Mouse (Mus musculus) cerebellum, postnatal 36 days (tissue): ENCODE measurements around the gene Pon3.

Source experiments
- DNase-seq, 2 experiments: peaks; one replicate each; pipeline ENCODE4 v3.0.0; 2021 to 2022; ENCODE audit warnings: mixed read lengths in 2 of 2

Gene Pon3

DNA sequence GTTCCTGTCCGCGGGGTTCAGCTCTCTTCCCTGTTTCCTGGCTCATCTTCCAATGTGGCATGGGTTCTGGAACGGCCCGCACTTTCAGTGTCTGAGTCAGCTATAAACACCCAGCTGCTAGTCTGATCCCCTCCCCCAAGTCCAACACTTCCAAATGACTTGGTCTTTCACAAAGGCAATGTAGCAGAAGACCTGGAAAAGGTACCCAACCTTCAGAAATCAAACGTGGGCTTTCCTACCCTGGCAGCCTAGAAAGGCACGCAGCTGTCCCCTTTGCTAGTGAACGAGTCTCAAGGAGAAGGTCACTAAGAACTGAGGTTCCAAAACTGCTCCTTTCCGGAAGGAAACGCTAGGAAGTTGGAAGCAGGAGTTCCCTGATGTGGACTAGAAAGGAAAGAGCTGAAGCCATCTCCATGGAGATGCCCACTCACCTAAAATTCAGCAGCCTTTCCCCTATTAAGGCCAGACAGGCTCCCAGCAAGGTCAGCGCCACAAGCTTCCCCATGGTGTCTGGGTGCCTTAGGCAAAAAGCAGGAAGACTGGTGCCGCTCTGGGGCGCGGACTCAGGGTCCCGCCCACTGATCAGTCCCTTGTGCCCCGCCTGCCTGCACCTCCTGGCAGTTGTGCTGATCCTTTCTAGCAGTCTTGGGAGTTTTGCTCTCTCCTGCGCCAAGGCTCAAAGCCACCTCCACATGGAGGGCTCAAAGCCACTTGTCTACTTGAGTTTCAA, at the start of gene Pon3:
TSS of gene Pon3 (minus strand) at position 565 of the 730 bp plus-strand sequence.
- DNase-seq, result no peak

- no peak for DNase-seq
Observed at GRCm38 (mm10) chr6:5304956-5305355, 48.9 kb upstream of the Pon3 start.

GRCm38 (mm10) chr6:5300629-5301028, 44.5 kb upstream of the Pon3 start:
- DNase-seq, result no peak

DNA sequence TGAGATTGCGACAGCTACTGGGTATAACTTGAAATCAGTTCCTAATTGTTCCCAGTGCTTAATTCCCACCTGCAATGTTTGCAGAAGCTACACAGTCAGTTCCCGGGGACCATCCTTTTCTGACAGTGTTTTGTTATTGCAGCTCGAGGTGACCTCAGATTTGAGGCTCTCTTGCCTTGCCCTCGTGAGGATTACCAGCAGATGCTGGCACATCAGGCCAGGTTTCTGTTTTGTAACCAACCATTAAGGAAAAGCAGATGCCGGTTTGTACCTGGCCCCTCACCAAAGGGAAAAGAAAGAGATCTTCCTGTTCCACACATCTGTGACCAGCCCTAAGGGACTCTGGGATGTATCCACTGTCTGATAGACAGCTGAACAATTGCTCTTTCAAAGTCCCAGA, 43.5 kb upstream of the Pon3 start:
- no peak for DNase-seq

- DNase-seq, result peak; percentile 29 to 37
Observed at GRCm38 (mm10) chr6:5298092-5298554, 42.0 kb upstream of the Pon3 start, which contains the start of gene Pon2. Gene Pon2 (minus strand): TSS chr6:5298455.

GRCm38 (mm10) chr6:5297321-5298091, 41.4 kb upstream of the Pon3 start:
- no peak for DNase-seq

GRCm38 (mm10) chr6:5296067-5296466, 40.0 kb upstream of the Pon3 start:
- DNase-seq, result no peak

DNA sequence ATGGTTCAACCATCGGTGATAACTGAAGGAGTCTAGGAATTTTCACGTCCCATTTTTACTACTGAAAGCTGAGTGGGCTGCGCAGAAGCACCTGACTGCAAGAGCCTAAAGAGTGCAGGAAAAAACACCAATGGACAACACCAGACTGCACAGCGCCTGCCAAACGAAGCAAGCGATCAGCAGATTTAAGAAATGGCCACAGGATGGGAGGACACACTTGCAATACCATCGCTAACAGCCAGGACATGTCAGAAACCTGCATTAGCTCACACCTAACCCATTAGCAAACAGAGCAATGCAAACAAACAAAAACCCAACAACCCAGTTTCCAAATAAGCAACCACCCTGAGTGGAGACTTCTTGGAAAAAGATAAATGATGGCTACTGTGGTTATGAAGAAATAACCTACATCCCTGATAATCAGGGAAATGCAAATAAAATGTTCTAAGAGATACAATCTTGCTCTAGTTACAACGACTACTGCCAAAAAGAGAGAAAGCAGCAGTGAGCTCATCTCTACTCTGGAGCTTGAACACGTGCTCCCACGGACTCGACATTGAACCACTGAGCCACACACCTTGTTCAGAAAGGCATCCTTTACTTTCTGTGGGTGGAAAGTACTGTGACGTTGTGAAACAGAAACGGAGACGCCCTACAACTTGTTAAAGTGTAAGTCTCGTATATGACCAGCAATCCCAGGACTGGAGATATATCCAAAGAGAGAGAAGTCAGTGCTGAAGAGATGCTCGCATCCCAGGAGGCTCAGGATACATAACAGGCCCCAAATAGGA, 38.8 kb upstream of the Pon3 start:
- DNase-seq, result no peak

- no peak for DNase-seq
Observed at GRCm38 (mm10) chr6:5292841-5293240, 36.8 kb upstream of the Pon3 start.

DNA sequence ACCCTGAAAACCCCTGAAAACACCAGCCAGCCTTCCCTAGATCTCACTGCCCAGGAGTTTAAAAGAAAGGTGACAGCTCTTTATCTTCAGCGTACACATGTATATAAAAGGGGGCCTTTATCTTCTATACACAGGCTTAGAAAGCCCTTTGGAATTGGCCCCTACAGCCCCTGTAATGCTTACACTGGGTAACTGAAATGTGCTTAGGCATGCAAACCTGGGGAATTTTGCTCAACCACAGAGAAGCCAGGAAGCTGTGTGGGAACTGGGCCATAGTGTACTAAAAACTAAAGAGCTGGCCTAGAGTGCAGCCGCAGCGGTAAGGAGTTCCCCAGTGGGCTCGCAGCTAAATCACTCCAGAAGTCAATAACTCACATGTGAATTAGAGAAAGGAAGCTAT, 35.4 kb upstream of the Pon3 start:
- DNase-seq, result no peak

- no peak for DNase-seq
Observed at GRCm38 (mm10) chr6:5287919-5288318, 31.8 kb upstream of the Pon3 start.

- DNase-seq, result no peak
Observed at GRCm38 (mm10) chr6:5287392-5287791, 31.3 kb upstream of the Pon3 start.

GRCm38 (mm10) chr6:5282418-5282817, 26.3 kb upstream of the Pon3 start:
- DNase-seq, result no peak

DNA sequence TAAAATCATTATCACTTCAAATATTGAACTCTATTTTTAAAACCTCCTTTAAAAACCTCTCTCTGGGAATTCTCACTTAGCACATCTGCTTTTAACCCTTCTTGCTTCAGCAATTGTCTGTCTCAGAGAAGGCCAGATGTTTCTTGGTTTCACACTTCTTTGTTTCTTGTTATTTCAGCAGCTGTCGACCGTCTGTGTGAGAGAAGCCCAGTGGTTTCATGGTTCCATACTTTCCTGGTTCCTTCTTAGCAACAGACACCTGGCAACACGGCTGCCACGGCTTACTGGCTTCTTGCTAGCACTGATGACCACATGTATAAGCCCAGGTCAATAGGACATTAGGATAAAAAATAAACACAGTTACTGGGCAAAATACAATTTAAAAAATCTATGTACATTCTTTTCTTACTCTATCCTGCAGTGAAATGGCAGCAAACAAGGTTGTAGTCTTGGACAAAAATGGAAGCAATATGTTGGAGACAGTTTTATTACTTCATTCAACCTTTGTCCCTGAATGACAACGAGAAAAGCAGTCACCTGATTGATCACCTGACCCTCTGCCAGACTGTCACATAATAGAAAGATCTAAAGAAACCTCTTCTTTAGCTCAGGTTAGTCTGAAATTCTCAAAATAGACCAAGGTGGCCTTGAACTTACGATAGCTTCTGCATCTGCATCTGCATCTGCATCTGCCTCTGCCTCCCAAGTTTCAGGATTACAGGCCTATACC, 24.7 kb upstream of the Pon3 start:
- no peak for DNase-seq

- no peak for DNase-seq
Observed at GRCm38 (mm10) chr6:5277972-5278371, 21.9 kb upstream of the Pon3 start.

DNA sequence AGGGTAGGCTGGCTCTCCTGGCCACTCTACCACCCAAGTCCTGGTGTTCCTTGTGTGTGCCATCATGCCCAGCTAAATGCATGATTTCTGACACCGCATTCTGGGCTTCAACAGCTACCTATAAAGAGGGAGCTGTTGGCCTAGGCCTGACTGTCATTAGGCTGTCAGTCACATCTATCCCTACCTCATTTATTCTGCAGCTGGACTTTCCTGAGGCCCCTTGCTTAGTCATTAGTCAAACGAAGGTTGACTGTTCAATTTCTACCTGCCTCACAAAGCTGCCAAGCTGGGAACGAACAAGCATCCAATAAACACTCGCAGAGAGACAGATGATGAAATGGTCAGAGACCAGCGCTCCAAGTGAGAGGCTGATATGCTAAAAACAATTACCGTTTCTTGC, 13.6 kb upstream of the Pon3 start:
- no peak for DNase-seq

DNA sequence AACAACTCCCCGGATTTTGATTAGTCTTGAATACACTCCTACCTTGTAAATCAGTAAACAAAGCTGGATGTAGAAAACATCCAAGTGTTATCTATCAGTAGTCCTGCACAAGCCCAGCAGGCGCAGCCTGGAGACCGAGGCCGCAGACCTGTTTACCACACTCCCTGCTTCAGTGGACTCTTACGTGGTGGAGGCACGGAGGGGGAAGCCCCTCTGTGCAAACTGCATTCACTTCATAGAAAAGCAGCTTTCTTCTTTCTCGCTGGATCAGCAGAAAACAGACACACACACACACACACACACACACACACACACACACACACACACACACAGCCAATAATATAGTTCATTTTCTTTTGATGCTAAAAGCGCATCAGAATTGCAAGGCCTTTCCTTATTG, 8.7 kb upstream of the Pon3 start:
- DNase-seq, result no peak

- DNase-seq, result no peak
Observed at GRCm38 (mm10) chr6:5263250-5263999, 7.3 kb upstream of the Pon3 start.

GRCm38 (mm10) chr6:5262322-5263249, 6.5 kb upstream of the Pon3 start:
- no peak for DNase-seq

DNA sequence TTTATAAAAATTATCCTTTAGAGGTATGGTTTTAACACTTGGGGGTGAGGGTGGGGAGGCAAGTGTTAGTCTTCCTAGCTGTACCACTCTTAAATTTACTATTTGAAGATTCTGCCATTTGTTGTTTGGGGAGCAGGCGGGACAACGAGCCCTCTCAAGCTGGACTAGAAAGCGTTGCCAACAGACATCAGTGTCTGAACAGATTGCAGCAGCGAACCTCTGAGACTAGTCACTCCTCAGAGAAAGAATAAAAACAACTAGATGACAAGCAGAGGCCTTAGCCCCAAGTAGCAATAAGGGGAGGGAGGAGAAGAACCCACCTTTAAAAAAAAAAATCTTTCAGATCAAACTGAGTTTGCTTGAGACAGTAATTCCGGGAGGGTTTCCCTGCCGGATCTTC, 795 bp downstream of the Pon3 start:
- DNase-seq, result no peak

DNA sequence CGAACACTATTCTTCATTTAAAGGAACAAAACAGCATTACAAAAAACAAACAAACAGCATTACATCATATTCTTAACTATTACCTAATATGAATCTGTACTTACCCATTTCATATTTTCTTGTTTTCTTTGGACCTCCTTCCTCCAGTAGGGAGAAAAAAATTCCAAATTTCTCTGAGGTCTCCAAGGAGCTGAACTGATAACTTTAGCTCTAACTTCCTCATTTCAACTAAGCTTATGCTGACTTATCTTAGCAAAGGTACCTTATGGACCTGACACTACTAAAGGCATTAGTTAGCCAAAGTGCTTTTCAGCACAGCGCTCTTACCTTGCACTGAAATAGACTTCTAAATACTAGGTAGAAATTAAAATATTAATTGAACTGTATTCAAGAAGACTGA, 1.2 kb downstream of the Pon3 start:
- no peak for DNase-seq
